Mouse (Mus musculus) ES-Bruce4 (cell line): Measurements from ENCODE around the gene Ak3. TPM values are rescaled to one million over a fixed set of nuclear protein-coding genes. Genes with fewer than 3 reads are reported as not detected.

Source experiments
- H3K27ac ChIP-seq: 2 replicates; pipeline ENCODE4 v1.5.1; 2012; ENCODE audit warnings: low read length, inconsistent platforms; ENCODE audit not compliant: insufficient read depth
- H3K27me3 ChIP-seq: 2 replicates; pipeline ENCODE4 v1.6.1; 2012; ENCODE audit warnings: mild to moderate bottlenecking, low read length, inconsistent platforms; ENCODE audit not compliant: control insufficient read depth, poor library complexity, insufficient read depth, severe bottlenecking
- H3K36me3 ChIP-seq: 2 replicates; pipeline ENCODE4 v1.6.1; 2012; ENCODE audit warnings: inconsistent platforms, mild to moderate bottlenecking, low read length, moderate library complexity; ENCODE audit not compliant: control insufficient read depth, poor library complexity, insufficient read depth, severe bottlenecking
- H3K4me1 ChIP-seq: one replicate; pipeline ENCODE4 v1.8.1; 2011; ENCODE audit warnings: low read length; ENCODE audit not compliant: control insufficient read depth, insufficient read depth
- H3K4me3 ChIP-seq: 2 replicates; pipeline ENCODE4 v1.5.1; 2011; ENCODE audit warnings: low read depth, mild to moderate bottlenecking, low read length
- H3K9ac ChIP-seq: 2 replicates; pipeline ENCODE4 v1.6.1; 2012; ENCODE audit warnings: low read depth, mild to moderate bottlenecking, inconsistent platforms; ENCODE audit not compliant: poor library complexity, severe bottlenecking
- H3K9me3 ChIP-seq: replicated peaks from 2 replicates; pipeline ENCODE4 v1.6.1; 2012; ENCODE audit warnings: mild to moderate bottlenecking, low read length, inconsistent platforms; ENCODE audit not compliant: control insufficient read depth, poor library complexity, insufficient read depth, severe bottlenecking
- CTCF ChIP-seq: IDR thresholded peaks from one replicate; pipeline ENCODE4 v1.8.1; 2011; ENCODE audit warnings: low read depth, low read length
- EP300 ChIP-seq: IDR thresholded peaks from 2 replicates; pipeline ENCODE4 v1.6.1; 2011; ENCODE audit warnings: low read depth, low read length; ENCODE audit not compliant: insufficient read depth
- POLR2A ChIP-seq: IDR thresholded peaks from one replicate; pipeline ENCODE4 v1.8.1; 2011; ENCODE audit warnings: low read length; ENCODE audit not compliant: insufficient read depth
- polyA plus RNA-seq: library from polyadenylated mRNA; stranded (reverse); fragments of >200 nt; gene quantifications from 2 replicates; pipeline ENCODE4 v1.2.4, GENCODE M21; 2011; ENCODE audit warnings: low read depth; ENCODE audit not compliant: missing spikeins, insufficient read depth, insufficient read length

The Ak3 gene
- 20.4 and 23.3 TPM in 2 replicates for polyA plus RNA-seq

GRCm38 (mm10) chr19:29047334-29048170 is at the start of gene Ak3:
Gene Ak3, minus strand, starts transcription at chr19:29047961.
- H3K27me3 ChIP-seq = no peaks in the 10 kb centered on the region
- peak within 1 kb of the TSS; percentile 80 for H3K9ac ChIP-seq
- TF ChIP-seq EP300 (no peak), POLR2A (no peak), CTCF (no peak)
- peak within 1 kb of the TSS; percentile 83 for H3K4me3 ChIP-seq
- H3K4me1 ChIP-seq = no peaks in the 10 kb centered on the region
- H3K27ac ChIP-seq = no peak within 1 kb of the TSS
- H3K9me3 ChIP-seq = no peaks in the 10 kb centered on the region
- no peaks in the 10 kb centered on the region for H3K36me3 ChIP-seq

DNA sequence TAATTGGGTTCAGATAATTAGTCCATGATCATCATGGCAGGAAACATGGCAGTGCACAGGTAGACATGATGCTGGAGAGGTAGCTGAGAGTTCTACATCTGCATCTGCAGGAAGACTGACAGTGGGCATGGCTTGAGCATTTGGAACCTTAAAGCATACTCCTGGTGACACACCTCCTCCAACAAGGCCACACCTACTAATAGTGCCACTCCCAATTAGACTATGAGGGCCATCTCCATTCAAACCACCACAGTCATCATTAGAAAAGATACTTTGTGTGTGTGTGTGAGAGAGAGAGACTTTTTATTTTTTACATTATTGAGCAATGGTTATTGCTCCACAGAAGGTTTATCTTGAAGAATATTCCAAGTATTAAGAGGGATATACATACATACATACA is 44.4 kb upstream of the Ak3 start:
- Histone ChIP-seq H3K36me3 (no peaks in the 10 kb centered on the region), H3K4me1 (no peaks in the 10 kb centered on the region), H3K9me3 (no peaks in the 10 kb centered on the region; the same call in 1 of the 2 replicates), H3K27me3 (no peaks in the 10 kb centered on the region), H3K9ac (no peak overlapping the region), H3K27ac (no peak overlapping the region), H3K4me3 (no peak overlapping the region)
- no peak for TF ChIP-seq EP300
- TF ChIP-seq CTCF = no peak
- TF ChIP-seq POLR2A = no peak

DNA sequence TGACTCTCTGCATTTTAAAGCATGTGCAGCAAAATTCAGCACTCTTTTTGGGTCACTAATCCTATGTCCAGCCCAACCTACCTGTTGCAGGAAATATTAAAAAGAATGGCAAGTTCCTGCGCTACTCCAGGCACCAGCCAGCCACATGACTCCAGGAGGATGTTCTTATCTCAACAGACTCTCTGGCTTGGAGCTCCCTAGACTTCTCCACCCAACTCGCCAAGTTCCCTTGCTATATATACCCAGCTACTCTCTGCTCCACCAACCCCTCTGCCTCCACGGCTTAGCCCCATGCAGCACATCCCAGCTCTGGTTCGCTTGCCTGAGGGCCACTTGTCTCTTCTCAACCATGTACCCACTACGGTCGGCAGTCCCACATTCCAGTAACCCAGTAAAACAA is 40.9 kb upstream of the Ak3 start:
- Histone ChIP-seq H3K27ac (no peak overlapping the region), H3K4me3 (no peak overlapping the region), H3K36me3 (no peaks in the 10 kb centered on the region), H3K9me3 (peaks cover 1% of the 10 kb centered on the region), H3K4me1 (no peaks in the 10 kb centered on the region), H3K9ac (no peak overlapping the region), H3K27me3 (no peaks in the 10 kb centered on the region)
- no peak for TF ChIP-seq CTCF

DNA sequence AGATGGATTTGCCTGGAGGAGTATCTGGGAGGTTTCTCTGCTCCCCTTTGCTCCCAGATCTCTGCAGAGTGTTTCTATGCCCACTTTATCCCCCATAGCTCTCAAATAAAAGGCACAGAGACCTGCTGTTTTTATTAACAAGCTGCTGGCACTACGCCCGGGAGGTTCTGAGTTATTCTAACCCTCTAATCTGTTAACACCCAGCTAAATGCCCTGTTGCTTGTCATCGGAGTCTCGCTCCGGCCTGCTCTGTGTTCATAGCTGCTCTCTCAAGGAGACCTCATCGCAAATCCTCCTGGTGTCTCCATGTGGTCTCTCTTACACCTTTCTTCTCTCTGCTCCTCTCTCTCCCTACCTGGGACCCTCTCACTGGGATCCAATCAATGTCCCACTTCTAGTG is 27.0 kb upstream of the Ak3 start:
- Histone ChIP-seq H3K27ac (no peak overlapping the region), H3K36me3 (no peaks in the 10 kb centered on the region), H3K9ac (no peak overlapping the region), H3K4me1 (no peaks in the 10 kb centered on the region), H3K27me3 (no peaks in the 10 kb centered on the region), H3K9me3 (no peaks in the 10 kb centered on the region), H3K4me3 (no peak overlapping the region)
- no peak for TF ChIP-seq EP300
- no peak for TF ChIP-seq POLR2A

DNA sequence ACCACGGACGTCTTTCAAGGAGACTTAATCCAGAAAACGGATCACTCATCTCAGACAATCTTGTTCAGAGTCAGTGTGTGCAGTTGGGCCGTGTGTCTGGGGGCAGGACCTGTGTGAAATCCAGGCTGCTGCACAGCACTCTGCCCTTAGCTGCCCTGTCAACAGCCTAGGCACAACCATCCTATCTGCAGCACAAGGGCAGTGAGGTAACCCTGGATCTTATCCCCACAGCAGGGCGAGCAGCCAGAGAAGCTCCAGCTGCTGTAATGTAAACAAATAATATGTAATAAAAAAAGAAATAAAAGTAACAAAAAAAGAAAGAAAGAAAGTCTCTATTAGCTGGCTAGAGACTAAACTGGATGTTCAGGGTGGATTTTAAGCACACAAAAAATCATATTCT is 21.4 kb upstream of the Ak3 start:
- TF ChIP-seq EP300 (no peak), POLR2A (no peak), CTCF (no peak)
- Histone ChIP-seq H3K4me1 (no peaks in the 10 kb centered on the region), H3K27me3 (no peaks in the 10 kb centered on the region), H3K4me3 (no peak overlapping the region), H3K9ac (no peak overlapping the region), H3K36me3 (no peaks in the 10 kb centered on the region), H3K9me3 (no peaks in the 10 kb centered on the region), H3K27ac (no peak overlapping the region)

DNA sequence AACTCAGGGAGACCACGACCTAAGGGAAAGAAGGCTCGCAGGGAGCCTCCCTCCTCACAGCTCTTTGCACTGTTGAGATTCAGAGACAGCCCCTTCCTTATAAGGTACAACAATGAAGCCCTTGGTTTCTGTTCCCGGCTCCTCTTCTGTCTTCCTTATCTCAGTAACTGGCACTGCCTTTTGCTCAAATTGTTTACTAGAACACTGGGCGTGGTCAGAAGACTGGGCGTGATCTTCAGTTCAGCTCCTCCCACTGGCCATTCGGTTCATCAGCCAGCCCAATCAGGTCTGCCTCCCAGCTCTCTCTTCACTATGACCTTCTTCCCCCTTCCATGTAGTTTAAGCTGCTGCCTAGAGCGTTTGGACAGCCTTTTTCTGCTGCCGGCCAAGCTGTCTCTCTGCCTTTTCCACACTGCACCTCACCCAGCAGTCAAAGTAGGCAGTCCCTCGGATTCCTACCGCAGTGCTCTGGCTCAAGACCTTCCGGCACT is 19.3 kb upstream of the Ak3 start:
- TF ChIP-seq CTCF = no peak
- peak; percentile 9 for TF ChIP-seq POLR2A
- TF ChIP-seq EP300 = no peak
- H3K36me3 ChIP-seq = no peaks in the 10 kb centered on the region
- H3K9ac ChIP-seq = no peak overlapping the region
- peak overlapping the region; percentile 22 for H3K4me3 ChIP-seq
- no peaks in the 10 kb centered on the region for H3K4me1 ChIP-seq
- no peaks in the 10 kb centered on the region for H3K27me3 ChIP-seq
- peak overlapping the region; percentile 52 for H3K27ac ChIP-seq
- H3K9me3 ChIP-seq = no peaks in the 10 kb centered on the region
